Mouse (Mus musculus): ENCODE data around the gene AL732309.1.

GRCm38 (mm10) chr2:25197946-25198345 is 48.7 kb downstream of the AL732309.1 start:
- TF ChIP-seq CTCF (IDR thresholded peaks at IDR 0.05; ENCODE audit: low read depth, low read length) (no peak), POLR2A (IDR thresholded peaks at IDR 0.05; ENCODE audit: borderline replicate concordance, low read depth, low read length) (no peak)

Measured in bone marrow macrophage, adult 2 months (primary cell).